Mouse (Mus musculus) heart, embryonic 15.5 days (tissue): Measurements from ENCODE around the gene Poc1b. TPM values are rescaled to one million over a fixed set of nuclear protein-coding genes. Genes with fewer than 3 reads are reported as not detected.

Source experiments
- ATAC-seq: fragments of 200-750 bp; cut with Nextera tagmentation; replicated peaks from 2 replicates; pipeline ENCODE4 v1.8.0; 2017; ENCODE audit warnings: low read depth, moderate TSS enrichment; ENCODE audit not compliant: insufficient number of reproducible peaks, insufficient read depth, low FRiP score
- H3K27ac ChIP-seq: fragments of 300-500 bp; sonication (generic); 2 replicates; pipeline ENCODE4 v1.5.1; 2015; ENCODE audit warnings: mild to moderate bottlenecking, inconsistent platforms
- H3K27me3 ChIP-seq: fragments of 300-500 bp; sonication (generic); 2 replicates; pipeline ENCODE4 v1.6.1; 2015; ENCODE audit warnings: inconsistent platforms
- H3K36me3 ChIP-seq: fragments of 300-500 bp; sonication (generic); 2 replicates; pipeline ENCODE4 v1.6.1; 2015; ENCODE audit warnings: mild to moderate bottlenecking, inconsistent platforms
- H3K4me1 ChIP-seq: fragments of 300-500 bp; sonication (generic); replicated peaks from 2 replicates; pipeline ENCODE4 v1.6.1; 2015; ENCODE audit warnings: inconsistent platforms
- H3K4me2 ChIP-seq: fragments of 300-500 bp; sonication (generic); 2 replicates; pipeline ENCODE4 v1.6.1; 2015; ENCODE audit warnings: inconsistent platforms, mild to moderate bottlenecking, moderate library complexity
- H3K4me3 ChIP-seq: fragments of 300-500 bp; sonication (generic); 2 replicates; pipeline ENCODE4 v1.5.1; 2015; ENCODE audit warnings: mild to moderate bottlenecking, inconsistent platforms
- H3K9ac ChIP-seq: fragments of 300-500 bp; sonication (generic); 2 replicates; pipeline ENCODE4 v1.6.1; 2015; ENCODE audit warnings: mild to moderate bottlenecking, inconsistent platforms
- H3K9me3 ChIP-seq: fragments of 300-500 bp; sonication (generic); replicated peaks from 2 replicates; pipeline ENCODE4 v1.6.1; 2016; ENCODE audit warnings: inconsistent platforms
- WGBS: fragments of 180-500 bp; shearing (Covaris S2); methylation state at CpG from one replicate; pipeline ENCODE4 v1.1.7; 2015; ENCODE audit warnings: mixed read lengths; 5-methylcytosine and 5-hydroxymethylcytosine counted together
- polyA plus RNA-seq: library from polyadenylated mRNA; unstranded; fragments of >200 nt; fragmentation: Nextera tagmentation; extraction: Ambion mirVana; gene quantifications from 2 replicates; pipeline ENCODE4 v1.2.1, GENCODE M21; 2015

Poc1b gene
- polyA plus RNA-seq, 1 experiment from 2014 or later = 7.2 TPM

DNA sequence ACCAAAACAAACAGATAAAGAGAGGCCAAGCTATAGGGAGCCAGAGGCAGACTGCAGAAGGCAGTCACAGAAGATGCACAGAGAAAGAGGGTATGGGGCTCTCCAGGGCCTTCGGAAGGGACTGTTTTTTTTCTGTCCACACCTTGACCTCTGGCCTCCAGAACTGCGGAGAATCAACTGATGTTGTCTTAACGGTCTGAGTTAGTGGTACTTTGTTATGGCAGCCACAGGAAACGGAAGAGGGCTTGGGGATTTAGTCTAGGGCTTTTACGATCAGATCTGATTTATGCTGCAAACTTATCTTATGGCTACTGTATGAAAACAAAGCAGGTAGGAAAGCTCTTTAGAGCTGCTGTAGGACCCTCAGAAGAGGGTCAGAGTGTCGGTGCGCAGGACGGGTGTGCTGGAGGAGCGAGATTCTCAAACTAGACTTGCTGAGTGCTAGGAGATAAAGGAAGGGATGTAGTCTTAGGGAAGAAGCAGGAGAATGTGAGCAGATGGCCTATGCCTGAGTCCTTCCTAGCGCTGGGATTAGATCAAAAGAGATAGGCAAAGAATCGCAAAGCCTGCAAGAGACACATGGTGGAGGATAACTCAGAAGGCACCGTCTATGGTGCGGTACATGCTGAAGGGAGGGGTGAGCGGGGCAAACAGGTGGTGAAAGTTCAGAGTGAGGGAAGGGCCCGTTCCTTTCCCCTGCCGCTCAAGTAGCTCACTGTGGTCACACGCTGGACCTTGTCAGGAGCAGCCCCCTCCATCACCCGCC, 8.8 kb downstream of the Poc1b start:
- Histone ChIP-seq H3K4me2 (peak overlapping the region; percentile 54), H3K27ac (no peak overlapping the region), H3K4me3 (peak overlapping the region; percentile 26), H3K27me3 (no peaks in the 10 kb centered on the region), H3K36me3 (no peaks in the 10 kb centered on the region), H3K4me1 (peaks cover 16% of the 10 kb centered on the region), H3K9me3 (no peaks in the 10 kb centered on the region), H3K9ac (no peak overlapping the region)
- 0 out of 2 replicates have a peak, but pooled peaks have one; percentile 18 for ATAC-seq
- WGBS = 19% methylated on average over 18 of the region's 18 CpGs

GRCm38 (mm10) chr10:99116237-99116632, 9.4 kb downstream of the Poc1b start:
- Histone ChIP-seq H3K9ac (no peak overlapping the region), H3K36me3 (no peaks in the 10 kb centered on the region), H3K4me3 (peak overlapping the region; percentile 26), H3K4me2 (peak overlapping the region; percentile 54), H3K9me3 (no peaks in the 10 kb centered on the region), H3K4me1 (peaks cover 16% of the 10 kb centered on the region), H3K27ac (no peak overlapping the region), H3K27me3 (no peaks in the 10 kb centered on the region)
- no peak for ATAC-seq
- 29% methylated on average over 8 of the region's 8 CpGs for WGBS

- 82% methylated on average over 16 of the region's 16 CpGs for WGBS
- no peak overlapping the region for H3K27ac ChIP-seq
Observed at GRCm38 (mm10) chr10:99116650-99117615, 10.1 kb downstream of the Poc1b start.

GRCm38 (mm10) chr10:99117876-99118275, 11.0 kb downstream of the Poc1b start:
- WGBS = 64% methylated on average over 10 of the region's 10 CpGs
- no peak overlapping the region for H3K4me3 ChIP-seq
- peaks cover 16% of the 10 kb centered on the region for H3K4me1 ChIP-seq
- ATAC-seq = no peak
- no peaks in the 10 kb centered on the region for H3K9me3 ChIP-seq
- H3K36me3 ChIP-seq = no peaks in the 10 kb centered on the region
- no peak overlapping the region for H3K9ac ChIP-seq
- H3K27ac ChIP-seq = no peak overlapping the region
- no peak overlapping the region for H3K4me2 ChIP-seq
- no peaks in the 10 kb centered on the region for H3K27me3 ChIP-seq

More at GRCm38 (mm10) chr10:99116650-99117615, 10.1 kb downstream of the Poc1b start:
- H3K9ac ChIP-seq = no peak overlapping the region
- H3K36me3 ChIP-seq = no peaks in the 10 kb centered on the region
- H3K4me3 ChIP-seq = no peak overlapping the region
- H3K4me2 ChIP-seq = no peak overlapping the region
- no peak for ATAC-seq
- peaks cover 16% of the 10 kb centered on the region for H3K4me1 ChIP-seq
- H3K27me3 ChIP-seq = no peaks in the 10 kb centered on the region
- no peaks in the 10 kb centered on the region for H3K9me3 ChIP-seq

DNA sequence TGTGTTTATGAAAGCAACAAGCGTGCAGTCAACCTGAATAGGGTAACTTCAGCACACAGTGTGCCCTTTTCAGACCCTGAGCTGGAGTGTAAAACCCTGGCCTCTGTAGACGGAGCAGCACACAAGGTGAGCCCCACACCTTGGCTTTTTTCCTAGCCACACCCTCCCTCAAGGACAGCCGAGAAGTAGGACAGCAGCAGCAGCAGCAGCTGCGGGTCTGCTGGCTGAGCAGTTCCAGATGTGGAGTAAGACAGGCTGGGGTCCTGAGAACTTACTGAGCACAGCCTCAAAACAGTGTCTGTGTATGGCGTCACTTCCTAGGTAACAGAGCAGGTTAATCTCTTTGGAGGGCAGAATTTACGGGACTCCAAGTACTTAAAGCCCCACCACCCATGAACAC, 11.9 kb downstream of the Poc1b start:
- H3K4me2 ChIP-seq = no peak overlapping the region
- no peak overlapping the region for H3K9ac ChIP-seq
- H3K4me1 ChIP-seq = peaks cover 13% of the 10 kb centered on the region
- no peaks in the 10 kb centered on the region for H3K9me3 ChIP-seq
- 47% methylated on average over 6 of the region's 6 CpGs for WGBS
- no peaks in the 10 kb centered on the region for H3K36me3 ChIP-seq
- no peaks in the 10 kb centered on the region for H3K27me3 ChIP-seq
- no peak overlapping the region for H3K27ac ChIP-seq
- no peak overlapping the region for H3K4me3 ChIP-seq
- ATAC-seq = no peak

DNA sequence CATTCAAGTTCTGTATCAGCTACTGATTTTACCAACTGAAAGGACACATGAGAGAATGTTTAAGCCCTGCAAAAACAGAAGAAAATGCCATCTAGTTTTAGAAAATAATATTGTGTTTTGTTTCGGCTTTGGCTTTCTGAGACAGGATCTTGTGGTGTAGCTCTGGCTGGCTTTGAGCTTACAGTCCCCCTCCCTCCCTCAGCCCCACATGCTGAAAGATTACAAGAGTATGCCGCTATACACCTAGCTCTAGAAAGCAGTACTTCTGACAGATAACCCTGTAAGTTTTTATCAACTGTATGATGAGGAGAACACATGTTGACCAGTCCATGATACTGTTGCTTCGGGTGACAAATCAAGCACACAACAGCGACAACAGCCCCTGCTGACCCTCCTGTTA, 12.6 kb downstream of the Poc1b start:
- Histone ChIP-seq H3K4me3 (no peak overlapping the region), H3K27ac (no peak overlapping the region), H3K9ac (no peak overlapping the region), H3K4me1 (peaks cover 13% of the 10 kb centered on the region), H3K27me3 (no peaks in the 10 kb centered on the region), H3K9me3 (no peaks in the 10 kb centered on the region), H3K36me3 (no peaks in the 10 kb centered on the region), H3K4me2 (no peak overlapping the region)
- 65% methylated on average over 4 of the region's 4 CpGs for WGBS
- no peak for ATAC-seq

GRCm38 (mm10) chr10:99126225-99126624, 19.4 kb downstream of the Poc1b start, which contains the start of gene Phxr2:
TSS of gene Phxr2 (minus strand) at chr10:99126325.
- H3K4me2 ChIP-seq = no peak within 1 kb of the TSS
- ATAC-seq = no peak
- H3K9ac ChIP-seq = no peak within 1 kb of the TSS
- H3K4me1 ChIP-seq = peaks cover 10% of the 10 kb centered on the region
- WGBS = 79% methylated on average over 4 of the region's 4 CpGs
- H3K36me3 ChIP-seq = no peaks in the 10 kb centered on the region
- H3K27me3 ChIP-seq = no peaks in the 10 kb centered on the region
- H3K4me3 ChIP-seq = no peak within 1 kb of the TSS
- no peak within 1 kb of the TSS for H3K27ac ChIP-seq
- H3K9me3 ChIP-seq = no peaks in the 10 kb centered on the region

DNA sequence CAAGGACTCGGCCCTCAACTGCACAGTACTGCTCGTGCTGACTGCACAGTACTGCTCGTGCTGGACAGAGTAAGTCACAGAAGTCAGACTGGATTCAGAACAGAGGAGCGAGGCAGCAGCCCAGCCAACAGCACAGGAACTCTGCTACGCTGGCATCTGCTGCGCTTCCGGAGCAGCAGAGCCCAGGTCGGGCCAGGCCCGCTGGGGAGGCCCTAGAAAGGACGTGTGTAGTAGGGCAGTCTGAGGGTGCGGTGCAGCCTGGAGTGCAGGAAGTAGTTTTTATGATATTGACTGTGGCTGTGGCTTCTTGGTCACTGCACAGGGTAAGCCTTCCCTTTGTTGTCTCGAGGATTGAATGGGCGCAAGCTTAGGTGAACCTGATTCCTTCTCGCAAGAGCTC, 20.1 kb downstream of the Poc1b start:
- Histone ChIP-seq H3K9ac (no peak overlapping the region), H3K4me2 (no peak overlapping the region), H3K27ac (no peak overlapping the region), H3K36me3 (no peaks in the 10 kb centered on the region), H3K4me3 (no peak overlapping the region), H3K27me3 (no peaks in the 10 kb centered on the region), H3K4me1 (peaks cover 12% of the 10 kb centered on the region), H3K9me3 (no peaks in the 10 kb centered on the region)
- 85% methylated on average over 14 of the region's 14 CpGs for WGBS
- no peak for ATAC-seq

DNA sequence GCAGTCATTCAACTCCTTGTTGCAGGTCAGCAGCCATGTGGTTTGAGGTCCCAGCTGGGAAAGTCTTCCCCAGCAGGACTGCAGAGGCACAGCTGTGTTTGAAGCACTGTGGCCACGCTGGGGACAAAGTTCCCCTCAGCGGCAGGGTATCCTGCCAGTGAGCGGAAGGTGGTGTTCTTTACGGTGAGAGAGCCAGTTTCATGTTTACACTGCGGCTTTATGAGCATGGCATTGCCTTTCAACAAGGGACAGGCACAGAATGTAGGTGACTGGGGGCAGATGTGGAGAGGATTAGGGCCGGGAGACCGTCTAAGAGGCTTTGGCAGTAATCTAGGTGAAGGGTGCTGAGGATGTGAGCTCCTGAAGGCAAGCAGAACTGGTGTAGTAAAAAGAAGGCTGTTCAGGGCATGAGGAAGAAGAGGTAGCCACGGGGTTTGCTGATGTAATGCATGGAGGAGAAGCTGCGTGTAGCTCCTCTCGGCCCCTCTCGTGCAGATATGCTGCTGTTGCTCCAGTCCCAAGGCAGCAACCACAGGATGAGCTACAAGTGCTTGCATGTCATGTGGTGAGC, 20.9 kb downstream of the Poc1b start:
- Histone ChIP-seq H3K4me1 (peaks cover 12% of the 10 kb centered on the region), H3K4me2 (no peak overlapping the region), H3K27ac (no peak overlapping the region), H3K27me3 (no peaks in the 10 kb centered on the region), H3K4me3 (no peak overlapping the region), H3K36me3 (no peaks in the 10 kb centered on the region), H3K9ac (no peak overlapping the region), H3K9me3 (no peaks in the 10 kb centered on the region)
- no peak for ATAC-seq
- WGBS = 69% methylated on average over 11 of the region's 11 CpGs

DNA sequence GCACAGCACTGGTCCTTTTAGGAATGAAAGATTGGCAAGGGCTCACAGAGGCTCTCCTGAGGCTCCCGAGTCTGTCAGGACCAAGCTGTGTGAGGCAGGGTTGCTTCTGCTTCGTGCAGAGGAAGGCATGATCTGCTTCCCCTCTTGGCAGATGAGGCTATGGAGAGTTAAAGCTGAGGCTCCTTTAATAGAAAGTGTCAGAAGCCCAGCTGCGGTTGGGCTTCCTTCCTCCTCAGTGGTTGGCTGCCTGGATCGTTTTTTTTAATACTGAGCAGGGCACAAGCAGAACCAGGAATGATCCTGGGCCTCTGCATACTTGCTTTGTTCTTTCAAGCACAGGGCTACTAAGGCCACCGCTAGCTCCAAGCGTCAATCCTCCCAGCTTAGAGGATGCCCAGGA, 23.8 kb downstream of the Poc1b start:
- Histone ChIP-seq H3K27me3 (no peaks in the 10 kb centered on the region), H3K27ac (peak overlapping the region; percentile 29; the same call in 1 of the 2 replicates), H3K36me3 (no peaks in the 10 kb centered on the region), H3K4me3 (no peak overlapping the region), H3K4me2 (no peak overlapping the region), H3K9me3 (no peaks in the 10 kb centered on the region), H3K9ac (no peak overlapping the region), H3K4me1 (peaks cover 12% of the 10 kb centered on the region)
- ATAC-seq = peak; percentile 25; the same call in 1 of the 2 replicates
- 23% methylated on average over 6 of the region's 6 CpGs for WGBS

DNA sequence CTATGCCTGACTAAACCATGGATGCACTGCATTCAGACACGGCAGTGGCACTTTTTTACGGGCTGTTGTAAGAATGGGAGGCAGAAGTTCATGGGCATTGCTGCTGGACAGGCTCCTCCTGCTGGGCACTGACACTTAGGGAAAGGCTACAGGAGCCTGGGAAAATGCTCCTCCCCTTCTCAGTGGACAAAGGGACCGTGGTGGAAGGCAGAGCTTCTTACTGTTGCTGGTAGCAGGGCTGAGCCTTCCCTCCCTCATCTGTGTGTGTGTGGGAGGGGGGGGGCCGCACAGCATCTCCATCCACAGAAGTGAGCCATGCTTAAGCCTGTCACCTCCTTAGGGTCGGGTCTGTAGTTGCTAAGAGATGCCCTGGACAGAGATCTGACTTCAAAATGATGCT, 24.5 kb downstream of the Poc1b start:
- Histone ChIP-seq H3K9me3 (no peaks in the 10 kb centered on the region), H3K9ac (no peak overlapping the region), H3K36me3 (no peaks in the 10 kb centered on the region), H3K4me1 (peaks cover 13% of the 10 kb centered on the region), H3K27ac (0 out of 2 replicates have a peak overlapping the region, but pooled peaks have one; percentile 29), H3K4me2 (no peak overlapping the region), H3K27me3 (no peaks in the 10 kb centered on the region), H3K4me3 (no peak overlapping the region)
- WGBS = 54% methylated on average over 5 of the region's 5 CpGs
- no peak for ATAC-seq
